Mouse (Mus musculus) gastrocnemius, postnatal 36 days (tissue): Measurements from ENCODE around the gene Slc35b4. TPM values are rescaled to one million over a fixed set of nuclear protein-coding genes. Genes with fewer than 3 reads are reported as not detected.

ENCODE experiments used
- DNase-seq, 2 experiments: peaks; one replicate each; pipeline ENCODE4 v3.0.0; 2022
- intact Hi-C: fragments of 180-260 bp; cut with DNase I; formaldehyde crosslinking; loops from one replicate; pipeline ENCODE4 v1.15.1; 2025
- total RNA-seq, 2 experiments: library from RNA; stranded (reverse); gene quantifications; 2 replicates each; pipeline ENCODE4 v1.2.3; 2021

Slc35b4 gene
- total RNA-seq, 2 experiments from 2014 or later, result 5.6 to 5.8 TPM

GRCm38 (mm10) chr6:34146042-34146441, 30.9 kb downstream of the Slc35b4 start:
- DNase-seq, result no peak
- intact Hi-C loops, result no loop called here

- DNase-seq, result no peak
- intact Hi-C loops, result no loop called here
Measured at GRCm38 (mm10) chr6:34142931-34143330, 34.0 kb downstream of the Slc35b4 start.

DNA sequence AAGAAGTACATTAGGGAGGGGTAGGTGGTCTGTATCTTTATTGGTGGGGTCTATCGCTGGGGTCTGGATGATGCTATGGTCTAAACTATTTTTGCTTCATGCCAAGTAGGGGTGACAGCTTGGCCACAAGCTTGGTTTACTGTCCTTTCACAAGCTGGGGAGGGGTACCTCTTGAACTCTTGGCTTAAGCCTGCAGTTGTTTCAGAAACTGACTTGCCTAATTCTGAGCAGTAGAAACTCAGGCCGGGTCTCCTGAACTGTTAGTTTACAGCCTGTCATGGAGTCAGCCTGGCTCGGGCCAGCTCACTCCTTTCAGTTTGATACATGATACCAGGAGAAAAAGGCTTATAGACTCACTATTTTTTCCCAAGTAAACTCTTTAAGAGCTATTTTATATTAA, 38.5 kb downstream of the Slc35b4 start:
- DNase-seq, result no peak
- intact Hi-C loops, result no loop called here

- no peak for DNase-seq
- intact Hi-C loops, result no loop called here
Measured at GRCm38 (mm10) chr6:34132391-34132790, 44.5 kb downstream of the Slc35b4 start.

GRCm38 (mm10) chr6:34129261-34129660, 47.6 kb downstream of the Slc35b4 start:
- DNase-seq, result no peak
- intact Hi-C loops, result no loop called here

DNA sequence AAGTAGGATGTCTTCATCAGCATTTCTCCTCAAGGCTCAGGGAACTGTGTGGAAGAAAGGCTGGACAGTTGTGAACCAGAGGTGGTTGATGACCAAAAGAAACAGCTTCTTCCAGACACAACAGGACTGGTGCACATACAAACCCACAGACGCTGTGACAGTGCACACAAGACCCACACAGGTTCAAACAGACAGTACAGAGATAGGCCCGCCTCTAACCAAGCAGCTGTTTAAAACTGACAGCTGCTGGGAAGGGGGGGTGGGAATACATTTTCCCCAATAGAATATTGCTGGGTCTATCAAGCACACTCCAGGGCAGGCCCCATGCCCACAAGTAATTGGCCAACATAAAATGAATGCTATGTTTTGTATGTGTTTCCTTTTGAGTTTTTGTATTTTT, 52.5 kb downstream of the Slc35b4 start:
- no peak for DNase-seq
- intact Hi-C loops, result no loop called here

GRCm38 (mm10) chr6:34116838-34117478, 60.0 kb downstream of the Slc35b4 start:
- no peak for DNase-seq
- intact Hi-C loops, result no loop called here

DNA sequence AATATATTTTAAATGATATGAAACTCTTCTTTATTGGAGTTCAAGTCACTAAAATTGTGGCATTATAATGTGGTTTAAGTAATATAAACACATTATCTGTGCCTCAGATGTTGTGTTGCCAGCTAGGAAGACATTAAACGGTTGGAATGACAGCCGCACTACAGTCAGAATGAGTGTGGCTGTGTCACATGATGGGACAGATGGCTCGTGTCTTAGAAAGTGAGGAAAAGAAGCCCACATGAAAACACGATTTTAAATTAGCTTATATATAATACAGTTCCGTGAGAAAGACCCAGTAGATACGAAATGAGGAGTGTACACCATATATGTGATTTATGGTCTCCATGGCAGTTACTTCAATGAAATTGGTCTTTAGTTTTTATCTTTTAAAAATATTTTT, 65.5 kb downstream of the Slc35b4 start:
- intact Hi-C loops, result no loop called here
- DNase-seq, result no peak

DNA sequence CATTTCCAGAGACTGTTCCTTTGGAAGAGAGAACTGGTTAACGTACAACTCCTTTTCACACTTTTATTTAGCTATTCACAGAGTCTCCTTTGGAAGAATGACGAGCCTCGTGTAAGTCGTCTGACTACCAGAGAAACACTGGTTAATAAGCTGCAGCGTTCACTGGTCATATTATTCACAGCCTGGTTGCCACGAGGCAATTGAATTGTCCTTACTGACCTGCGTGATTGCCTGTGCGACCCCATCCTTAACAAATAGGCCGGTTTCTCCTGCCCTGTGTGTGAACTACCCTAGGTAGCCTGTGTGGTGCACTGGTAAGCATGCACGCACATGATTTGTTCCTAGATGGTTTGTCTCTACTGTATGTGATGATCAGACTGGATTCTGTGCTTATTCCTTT, 66.3 kb downstream of the Slc35b4 start:
- intact Hi-C loops, result no loop called here
- DNase-seq, result no peak

Other genes with a start within 250 kb of the Slc35b4 start
- under 1 TPM in 1 of 2 experiments, not detected in 1; 0.03 TPM for gene Lrguk, start 147.7 kb downstream of the Slc35b4 start, total RNA-seq
- gene Akr1b3, start 140.4 kb upstream of the Slc35b4 start, total RNA-seq, result 100 to 1,000 TPM; 152 to 165 TPM
- gene Akr1b8, start 177.0 kb upstream of the Slc35b4 start, total RNA-seq, result 1 to 10 TPM; 1.7 to 2.2 TPM
- 10 to 100 TPM; 52.6 to 56.5 TPM for gene Akr1b10, start 207.1 kb upstream of the Slc35b4 start, total RNA-seq
- not detected for gene Akr1b7, start 235.2 kb upstream of the Slc35b4 start, total RNA-seq